12 mouse cellular contexts compared by ENCODE assay signal in the genomic region with DNA sequence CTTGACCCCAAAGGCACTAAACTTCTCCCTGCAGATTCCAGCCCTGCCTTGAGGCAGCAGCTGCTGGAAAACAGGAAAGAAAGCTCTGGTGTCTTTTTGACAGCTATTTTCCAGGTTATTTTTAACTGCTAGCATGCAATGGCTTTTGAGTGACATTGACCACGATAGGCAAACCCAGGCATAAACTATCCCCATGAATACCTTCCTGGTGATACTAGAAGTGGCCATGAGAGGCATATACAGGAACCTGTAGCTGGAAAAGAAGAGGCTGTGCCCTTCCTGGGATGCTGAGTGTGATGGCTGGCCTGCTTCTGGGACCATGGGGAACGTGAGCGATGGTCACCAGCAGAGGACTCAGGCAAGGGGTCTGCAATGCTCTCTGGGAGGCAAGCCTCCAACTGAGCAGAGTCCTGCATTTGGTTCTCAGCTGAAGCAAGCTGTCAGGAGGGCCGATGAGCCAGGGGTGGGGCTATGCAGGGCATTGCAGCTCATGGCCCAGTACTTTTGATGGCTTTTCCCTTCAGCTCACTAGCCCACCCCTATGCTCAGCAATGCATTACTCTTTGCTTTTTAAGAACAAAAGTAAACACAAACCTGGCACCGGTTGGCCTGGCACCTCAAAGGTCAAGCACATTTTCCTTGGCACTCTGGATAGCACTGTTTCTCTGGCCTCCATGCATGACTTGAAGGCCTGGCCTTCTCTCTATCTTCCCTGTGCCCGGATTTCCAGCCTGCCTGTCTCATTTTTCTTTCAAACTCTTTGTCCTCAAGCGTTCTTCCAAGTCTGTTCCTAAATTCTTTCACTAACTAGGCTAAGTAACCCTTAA. TPM values are rescaled to one million over a fixed set of nuclear protein-coding genes. Genes with fewer than 3 reads are reported as not detected.
DNase-seq lines count a peak whose midpoint lies in the region; ATAC-seq lines count a peak whose summit lies in the region.
"Had no signal": no experiment of that assay in that cellular context is flagged by ENCODE, and none has a peak within 500 bp of the region (broad histone marks: within the 10 kb centered on the region; RNA-seq: fewer than 3 reads in every experiment).

No protein-coding gene starts in this region.

- H3K4me3 ChIP-seq in heart, embryonic 12.5 days = no peak overlapping the region
- no peak overlapping the region for H3K4me3 ChIP-seq in midbrain, embryonic 10.5 days
- H3K4me3 ChIP-seq in midbrain, embryonic 16.5 days (ENCODE audit: low read depth, low read length) = no peak overlapping the region
- H3K4me3 ChIP-seq in kidney, embryonic 16.5 days (ENCODE audit: low read length) = no peak overlapping the region
- no peak overlapping the region for H3K4me3 ChIP-seq in lung, embryonic 16.5 days (ENCODE audit: low read length)
- H3K4me3 ChIP-seq: midbrain, embryonic 15.5 days had no signal

- H3K4me1 ChIP-seq in heart, embryonic 12.5 days (replicated peaks) = peaks cover 13% of the 10 kb centered on the region
- peaks cover 26% of the 10 kb centered on the region for H3K4me1 ChIP-seq in midbrain, embryonic 10.5 days
- H3K4me1 ChIP-seq in midbrain, embryonic 16.5 days (ENCODE audit: control insufficient read depth, insufficient read depth, low read length) = 0 out of 2 replicates have a peak, but pooled peaks cover 3% of the 10 kb centered on the region
- peaks cover 17% of the 10 kb centered on the region for H3K4me1 ChIP-seq in kidney, embryonic 16.5 days (ENCODE audit: insufficient read depth, low read length)
- peaks cover 15% of the 10 kb centered on the region for H3K4me1 ChIP-seq in lung, embryonic 16.5 days (replicated peaks; ENCODE audit: control insufficient read depth, insufficient read depth, low read length)
- H3K4me1 ChIP-seq: midbrain, embryonic 15.5 days had no signal

- H3K36me3 ChIP-seq in heart, embryonic 12.5 days = peaks cover 43% of the 10 kb centered on the region
- H3K36me3 ChIP-seq in midbrain, embryonic 10.5 days = 0 out of 2 replicates have a peak, but pooled peaks cover 4% of the 10 kb centered on the region
- H3K36me3 ChIP-seq in midbrain, embryonic 16.5 days (ENCODE audit: control insufficient read depth, insufficient read depth, low read length) = peaks cover 11% of the 10 kb centered on the region
- 0 out of 2 replicates have a peak, but pooled peaks cover 3% of the 10 kb centered on the region for H3K36me3 ChIP-seq in kidney, embryonic 16.5 days (ENCODE audit: insufficient read depth, low read length)
- H3K36me3 ChIP-seq in lung, embryonic 16.5 days (ENCODE audit: control insufficient read depth, insufficient read depth, low read length) = peaks cover 3% of the 10 kb centered on the region
- H3K36me3 ChIP-seq: midbrain, embryonic 15.5 days had no signal

- no peak for DNase-seq in heart, postnatal 10 days
- DNase-seq in midbrain, embryonic 10.5 days (ENCODE audit: low spot score) = no peak
- DNase-seq in right cerebral cortex, postnatal 10 days (ENCODE audit: low spot score in 2 of 2) = no peak
- DNase-seq: cerebellum, postnatal 25 days; thymus, postnatal 36 days had no signal

- no peak for ATAC-seq in heart, embryonic 12.5 days (ENCODE audit: insufficient number of reproducible peaks, low FRiP score)
- no peak for ATAC-seq in midbrain, embryonic 16.5 days
- peak; percentile 49 for ATAC-seq in kidney, embryonic 16.5 days (ENCODE audit: low FRiP score, low TSS enrichment)
- peak; percentile 64 for ATAC-seq in lung, embryonic 16.5 days (ENCODE audit: low read depth)
- no peak for ATAC-seq in monocyte, adult 5-6 weeks (replicated peaks; ENCODE audit: insufficient number of reproducible peaks, low FRiP score, low TSS enrichment, poor library complexity, severe bottlenecking)
- ATAC-seq: midbrain, embryonic 15.5 days had no signal

- no peaks in the 10 kb centered on the region for H3K9me3 ChIP-seq in heart, embryonic 12.5 days (replicated peaks)
- no peaks in the 10 kb centered on the region for H3K9me3 ChIP-seq in midbrain, embryonic 10.5 days (replicated peaks)
- H3K9me3 ChIP-seq in midbrain, embryonic 16.5 days (replicated peaks; ENCODE audit: control insufficient read depth, low read length, poor library complexity, severe bottlenecking) = no peaks in the 10 kb centered on the region
- H3K9me3 ChIP-seq in kidney, embryonic 16.5 days (ENCODE audit: low read length) = no peaks in the 10 kb centered on the region
- no peaks in the 10 kb centered on the region for H3K9me3 ChIP-seq in lung, embryonic 16.5 days (ENCODE audit: control insufficient read depth, low read length)
- H3K9me3 ChIP-seq: midbrain, embryonic 15.5 days had no signal

- H3K4me2 ChIP-seq in heart, embryonic 12.5 days = no peak overlapping the region
- H3K4me2 ChIP-seq in midbrain, embryonic 16.5 days (ENCODE audit: low read length) = no peak overlapping the region
- H3K4me2 ChIP-seq in kidney, embryonic 16.5 days (replicated peaks; ENCODE audit: low read depth, low read length) = no peak overlapping the region
- H3K4me2 ChIP-seq in lung, embryonic 16.5 days (ENCODE audit: low read depth, low read length) = no peak overlapping the region
- H3K4me2 ChIP-seq: midbrain, embryonic 15.5 days had no signal

- peak overlapping the region; percentile 72 for H3K27ac ChIP-seq in heart, embryonic 12.5 days (ENCODE audit: poor library complexity, severe bottlenecking)
- H3K27ac ChIP-seq in midbrain, embryonic 10.5 days (replicated peaks) = peak overlapping the region; percentile 15; the same call in 1 of the 2 replicates
- H3K27ac ChIP-seq in midbrain, embryonic 16.5 days (ENCODE audit: low read length) = no peak overlapping the region
- peak overlapping the region; percentile 79 for H3K27ac ChIP-seq in kidney, embryonic 16.5 days (ENCODE audit: low read length)
- peak overlapping the region; percentile 40; the same call in 1 of the 2 replicates for H3K27ac ChIP-seq in lung, embryonic 16.5 days (ENCODE audit: low read length)
- H3K27ac ChIP-seq: midbrain, embryonic 15.5 days had no signal

- intact Hi-C loops in heart, postnatal 10 days (cut with DNase I) = no loop called here

- no peak overlapping the region for H3K9ac ChIP-seq in heart, embryonic 12.5 days
- H3K9ac ChIP-seq in midbrain, embryonic 16.5 days (ENCODE audit: low read depth, low read length) = no peak overlapping the region
- H3K9ac ChIP-seq in kidney, embryonic 16.5 days (replicated peaks; ENCODE audit: low read length) = no peak overlapping the region
- H3K9ac ChIP-seq in lung, embryonic 16.5 days (ENCODE audit: low read length) = no peak overlapping the region
- H3K9ac ChIP-seq: midbrain, embryonic 15.5 days had no signal

- H3K27me3 ChIP-seq in heart, embryonic 12.5 days (replicated peaks) = no peaks in the 10 kb centered on the region
- peaks cover 24% of the 10 kb centered on the region for H3K27me3 ChIP-seq in midbrain, embryonic 10.5 days (ENCODE audit: low read depth, poor library complexity, severe bottlenecking)
- no peaks in the 10 kb centered on the region for H3K27me3 ChIP-seq in midbrain, embryonic 16.5 days (ENCODE audit: control insufficient read depth, insufficient read depth, low read depth, low read length)
- no peaks in the 10 kb centered on the region for H3K27me3 ChIP-seq in kidney, embryonic 16.5 days (ENCODE audit: insufficient read depth, low read length)
- no peaks in the 10 kb centered on the region for H3K27me3 ChIP-seq in lung, embryonic 16.5 days (ENCODE audit: control insufficient read depth, insufficient read depth, low read depth, low read length)
- H3K27me3 ChIP-seq: midbrain, embryonic 15.5 days had no signal

- WGBS in heart, embryonic 12.5 days = 61% methylated on average over 7 of the region's 7 CpGs
- 75% methylated on average over 7 of the region's 7 CpGs for WGBS in midbrain, embryonic 10.5 days
- WGBS in midbrain, embryonic 16.5 days = 79% methylated on average over 7 of the region's 7 CpGs
- WGBS in kidney, embryonic 16.5 days = 60% methylated on average over 7 of the region's 7 CpGs
- 51% methylated on average over 7 of the region's 7 CpGs for WGBS in lung, embryonic 16.5 days

RNA-seq across cellular contexts. Expression of a gene that starts 27.9 kb away (rescaled TPM):
- 0.32 and 0.62 TPM in 2 replicates for polyA plus RNA-seq in heart, embryonic 12.5 days (2016; fragmentation: Nextera tagmentation; extraction: Ambion mirVana)
- total RNA-seq in heart, postnatal 10 days (2021) = under 1 TPM in 1 of 2 experiments, not detected in 1; 0.12 TPM
- 0.43 and 0.60 TPM in 2 replicates for polyA plus RNA-seq in midbrain, embryonic 10.5 days (2016; fragmentation: Nextera tagmentation; extraction: Ambion mirVana)
- polyA plus RNA-seq in midbrain, embryonic 16.5 days (2015; fragmentation: Nextera tagmentation; extraction: Ambion mirVana) = 0.07 and 0.09 TPM in 2 replicates
- 0.78 and 1.0 TPM in 2 replicates for polyA plus RNA-seq in kidney, embryonic 16.5 days (2015; fragmentation: Nextera tagmentation; extraction: Ambion mirVana)
- 0.36 and 0.43 TPM in 2 replicates for polyA plus RNA-seq in lung, embryonic 16.5 days (2015; fragmentation: Nextera tagmentation; extraction: Ambion mirVana)
- total RNA-seq in monocyte, adult 5-6 weeks (2017) = not detected in 3 replicates
- total RNA-seq: hematopoietic stem cell, adult 5-6 weeks had no signal

RNA-seq across cellular contexts. Expression of a gene that starts 47.6 kb away (rescaled TPM):
- polyA plus RNA-seq in heart, embryonic 12.5 days (2016; fragmentation: Nextera tagmentation; extraction: Ambion mirVana) = 7.7 and 8.2 TPM in 2 replicates
- 1 to 10 TPM; 5.6 to 6.2 TPM for total RNA-seq in heart, postnatal 10 days (2021)
- polyA plus RNA-seq in midbrain, embryonic 10.5 days (2016; fragmentation: Nextera tagmentation; extraction: Ambion mirVana) = 3.7 and 5.0 TPM in 2 replicates
- polyA plus RNA-seq in midbrain, embryonic 16.5 days (2015; fragmentation: Nextera tagmentation; extraction: Ambion mirVana) = 6.0 and 7.4 TPM in 2 replicates
- polyA plus RNA-seq in kidney, embryonic 16.5 days (2015; fragmentation: Nextera tagmentation; extraction: Ambion mirVana) = 3.0 and 3.3 TPM in 2 replicates
- polyA plus RNA-seq in lung, embryonic 16.5 days (2015; fragmentation: Nextera tagmentation; extraction: Ambion mirVana) = 3.7 and 4.0 TPM in 2 replicates
- 7.1 to 21.6 TPM (median 12.9 TPM) in 3 replicates for total RNA-seq in monocyte, adult 5-6 weeks (2017)

Comparison
In these comparisons a context has a peak if more than half of its experiments do, and no peak if none do; other contexts are left out.
1. ATAC-seq: peak in kidney, embryonic 16.5 days (single experiment) and lung, embryonic 16.5 days (single experiment); none in heart, embryonic 12.5 days (single experiment), midbrain, embryonic 16.5 days (single experiment) and monocyte, adult 5-6 weeks (single experiment).